Mouse (Mus musculus) liver, embryonic 12.5 days (tissue): ENCODE measurements around the gene Rnaseh2a. TPM values are rescaled to one million over a fixed set of nuclear protein-coding genes. Genes with fewer than 3 reads are reported as not detected.

Source experiments
- ATAC-seq: fragments of 200-750 bp; cut with Nextera tagmentation; 2 replicates; pipeline ENCODE4 v1.8.0; 2017; ENCODE audit warnings: moderate number of reproducible peaks, mild to moderate bottlenecking, moderate library complexity
- H3K27ac ChIP-seq: fragments of 300-500 bp; sonication (generic); 2 replicates; pipeline ENCODE4 v1.5.1; 2016; ENCODE audit warnings: mild to moderate bottlenecking
- H3K27me3 ChIP-seq: fragments of 300-500 bp; sonication (generic); replicated peaks from 2 replicates; pipeline ENCODE4 v1.6.1; 2016; ENCODE audit warnings: mild to moderate bottlenecking, moderate library complexity
- H3K36me3 ChIP-seq: fragments of 300-500 bp; sonication (generic); 2 replicates; pipeline ENCODE4 v1.6.1; 2016; ENCODE audit warnings: mild to moderate bottlenecking, moderate library complexity
- H3K4me1 ChIP-seq: fragments of 300-500 bp; sonication (generic); 2 replicates; pipeline ENCODE4 v1.6.1; 2016
- H3K4me2 ChIP-seq: fragments of 300-500 bp; sonication (generic); 2 replicates; pipeline ENCODE4 v1.6.1; 2016; ENCODE audit warnings: mild to moderate bottlenecking, moderate library complexity
- H3K4me3 ChIP-seq: fragments of 300-500 bp; sonication (generic); 2 replicates; pipeline ENCODE4 v1.5.1; 2016; ENCODE audit warnings: mild to moderate bottlenecking, moderate library complexity
- H3K9ac ChIP-seq: fragments of 300-500 bp; sonication (generic); 2 replicates; pipeline ENCODE4 v1.6.1; 2016; ENCODE audit warnings: mild to moderate bottlenecking, moderate library complexity
- H3K9me3 ChIP-seq: fragments of 300-500 bp; sonication (generic); replicated peaks from 2 replicates; pipeline ENCODE4 v1.6.1; 2016; ENCODE audit warnings: mild to moderate bottlenecking, moderate library complexity
- WGBS: fragments of 180-500 bp; shearing (Covaris S2); methylation state at CpG from one replicate; pipeline ENCODE4 v1.1.7; 2016; ENCODE audit not compliant: insufficient replicate concordance; 5-methylcytosine and 5-hydroxymethylcytosine counted together
- polyA plus RNA-seq: library from polyadenylated mRNA; unstranded; fragments of >200 nt; fragmentation: Nextera tagmentation; extraction: Ambion mirVana; gene quantifications from 2 replicates; pipeline ENCODE4 v1.2.1, GENCODE M21; 2016

Rnaseh2a gene
- 149 and 150 TPM in 2 replicates for polyA plus RNA-seq

DNA sequence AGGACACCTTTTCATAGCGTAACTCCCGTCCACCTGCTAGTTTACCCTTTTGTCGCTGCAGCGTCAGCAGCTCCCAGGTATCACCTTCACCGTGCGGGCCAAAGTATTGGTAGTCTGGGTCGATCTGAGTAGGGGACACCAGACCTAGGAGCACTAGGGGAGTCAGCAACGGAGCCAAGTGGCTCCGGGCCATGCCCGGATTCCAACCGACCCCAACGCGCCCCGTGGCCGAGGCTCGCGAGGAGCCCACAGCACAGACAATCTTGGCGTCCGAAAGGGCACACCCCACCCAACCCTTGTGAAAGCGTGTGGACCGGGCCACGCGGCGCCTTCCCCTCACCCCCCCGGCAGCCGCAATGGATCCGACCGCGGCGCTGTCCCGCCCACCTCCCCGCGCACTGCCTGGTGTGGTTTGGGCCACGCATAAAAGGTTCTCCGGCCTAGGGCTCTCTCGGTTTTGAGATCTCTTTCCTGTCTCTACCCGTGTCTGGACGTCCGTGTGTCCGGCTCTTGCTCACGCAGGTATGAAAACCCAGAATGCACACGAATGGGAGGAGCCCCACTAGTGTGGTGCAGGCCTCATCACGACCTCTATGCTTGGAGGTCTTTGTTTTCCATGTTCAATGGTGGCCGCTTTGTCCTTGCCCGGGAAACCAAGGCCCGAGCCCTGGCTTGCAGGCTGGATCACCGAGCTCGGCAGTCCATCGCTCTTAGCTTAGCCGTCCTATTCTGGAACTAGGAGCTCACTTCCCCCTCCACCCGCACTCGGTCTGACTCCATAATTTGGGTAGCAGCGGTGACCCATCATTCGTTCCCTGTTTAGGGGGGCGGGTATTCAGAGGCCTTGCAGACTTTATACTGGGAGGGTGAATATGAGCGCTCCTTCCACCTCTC lies at the start of gene Rnaseh2a, which contains the start of the genes Gm49661 and Prdx2:
Rnaseh2a (minus strand) TSS at position 527 of the 894 bp plus-strand sequence.
Gm49661 (minus strand) TSS at position 193 of the 894 bp plus-strand sequence.
Prdx2 (plus strand) TSS at position 347 of the 894 bp plus-strand sequence.
- under 1% methylated on average over 56 of the region's 56 CpGs for WGBS
- peaks cover 81% of the 10 kb centered on the region for H3K4me1 ChIP-seq
- H3K27ac ChIP-seq = peak within 1 kb of the TSS; percentile 97
- peak within 1 kb of the TSS; percentile 94 for H3K9ac ChIP-seq
- H3K9me3 ChIP-seq = no peaks in the 10 kb centered on the region
- ATAC-seq = peak; percentile 66
- no peaks in the 10 kb centered on the region for H3K27me3 ChIP-seq
- peak within 1 kb of the TSS; percentile 94 for H3K4me2 ChIP-seq
- peaks cover 44% of the 10 kb centered on the region for H3K36me3 ChIP-seq
- H3K4me3 ChIP-seq = peak within 1 kb of the TSS; percentile 81

DNA sequence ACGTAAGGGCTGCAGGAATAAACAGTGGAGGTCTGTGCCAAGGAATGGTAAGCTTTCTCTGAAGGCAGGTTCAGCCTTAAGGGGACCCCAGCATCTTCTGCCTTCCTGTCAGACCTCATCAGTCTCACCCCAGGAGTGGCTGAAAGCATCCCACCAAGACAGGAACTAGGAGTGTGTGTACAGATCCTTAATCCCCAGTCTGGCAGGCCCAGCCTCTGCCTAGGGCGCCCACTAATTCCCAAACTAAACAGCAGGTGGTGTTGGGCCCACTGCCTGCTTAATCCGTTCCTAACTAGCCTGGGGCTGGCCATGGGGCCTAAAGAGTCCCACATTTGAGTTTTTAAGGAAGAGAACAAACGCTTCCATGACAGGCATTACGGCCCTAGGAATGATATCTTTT lies 47.6 kb upstream of the Rnaseh2a start:
- H3K4me2 ChIP-seq = no peak overlapping the region
- no peaks in the 10 kb centered on the region for H3K9me3 ChIP-seq
- peaks cover 9% of the 10 kb centered on the region for H3K4me1 ChIP-seq
- H3K36me3 ChIP-seq = peaks cover 52% of the 10 kb centered on the region
- H3K9ac ChIP-seq = no peak overlapping the region
- WGBS = 69% methylated on average over 5 of the region's 5 CpGs
- no peak overlapping the region for H3K27ac ChIP-seq
- no peak for ATAC-seq
- H3K27me3 ChIP-seq = peaks cover 29% of the 10 kb centered on the region
- H3K4me3 ChIP-seq = no peak overlapping the region

DNA sequence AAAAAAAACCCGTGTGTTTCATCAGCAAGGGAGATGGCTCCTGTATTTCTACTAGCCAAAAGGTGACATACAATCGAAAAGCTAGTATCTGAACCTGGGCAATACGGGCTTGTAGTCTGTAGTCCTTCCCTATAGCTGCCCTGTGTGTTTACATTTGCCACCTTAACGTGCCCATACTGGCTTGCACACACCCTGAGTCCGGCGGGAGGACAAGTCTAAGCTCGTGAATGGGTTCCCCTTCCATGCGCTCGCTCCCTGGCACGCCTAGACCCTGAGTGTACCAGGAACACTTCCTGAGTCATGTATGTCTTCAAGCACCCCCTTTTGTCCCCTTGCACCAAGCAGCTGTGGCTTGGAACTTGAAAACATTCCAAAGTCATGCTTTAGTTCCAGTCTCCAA lies 47.2 kb upstream of the Rnaseh2a start:
- H3K9me3 ChIP-seq = no peaks in the 10 kb centered on the region
- no peak overlapping the region for H3K9ac ChIP-seq
- H3K4me2 ChIP-seq = no peak overlapping the region
- no peak overlapping the region for H3K4me3 ChIP-seq
- H3K27me3 ChIP-seq = peaks cover 34% of the 10 kb centered on the region
- WGBS = 64% methylated on average over 10 of the region's 10 CpGs
- no peak overlapping the region for H3K27ac ChIP-seq
- ATAC-seq = no peak
- peaks cover 9% of the 10 kb centered on the region for H3K4me1 ChIP-seq
- H3K36me3 ChIP-seq = peaks cover 47% of the 10 kb centered on the region

DNA sequence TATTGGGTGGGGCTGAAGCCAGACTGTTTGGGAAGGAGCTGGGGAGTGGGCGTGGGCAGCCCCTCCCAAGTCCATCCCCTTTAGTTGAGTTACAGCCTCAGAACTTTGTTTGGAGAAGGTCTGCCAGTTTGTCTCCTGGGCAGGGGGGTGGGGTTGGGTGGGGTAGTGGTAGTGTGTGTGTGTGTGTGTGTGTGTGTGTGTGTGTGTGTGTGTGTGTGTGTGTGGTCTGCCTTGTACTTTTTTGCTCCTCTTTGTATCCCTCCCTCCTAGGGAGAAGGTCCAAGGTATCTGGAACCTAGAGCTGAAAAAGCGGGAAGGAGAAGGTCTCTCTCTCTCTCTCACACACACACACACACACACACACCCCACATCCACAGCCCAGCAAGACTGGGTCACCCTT lies 44.9 kb upstream of the Rnaseh2a start, which contains the start of gene Best2:
Best2 (minus strand) TSS at position 101 of the 400 bp plus-strand sequence.
- Histone ChIP-seq H3K9ac (peak within 1 kb of the TSS; percentile 56), H3K4me2 (peak within 1 kb of the TSS; percentile 70), H3K9me3 (no peaks in the 10 kb centered on the region), H3K27me3 (peaks cover 55% of the 10 kb centered on the region), H3K27ac (no peak within 1 kb of the TSS), H3K4me3 (peak within 1 kb of the TSS; percentile 38), H3K36me3 (peaks cover 24% of the 10 kb centered on the region), H3K4me1 (peaks cover 13% of the 10 kb centered on the region)
- WGBS = 53% methylated on average over 1 of the region's 2 CpGs
- no peak for ATAC-seq

DNA sequence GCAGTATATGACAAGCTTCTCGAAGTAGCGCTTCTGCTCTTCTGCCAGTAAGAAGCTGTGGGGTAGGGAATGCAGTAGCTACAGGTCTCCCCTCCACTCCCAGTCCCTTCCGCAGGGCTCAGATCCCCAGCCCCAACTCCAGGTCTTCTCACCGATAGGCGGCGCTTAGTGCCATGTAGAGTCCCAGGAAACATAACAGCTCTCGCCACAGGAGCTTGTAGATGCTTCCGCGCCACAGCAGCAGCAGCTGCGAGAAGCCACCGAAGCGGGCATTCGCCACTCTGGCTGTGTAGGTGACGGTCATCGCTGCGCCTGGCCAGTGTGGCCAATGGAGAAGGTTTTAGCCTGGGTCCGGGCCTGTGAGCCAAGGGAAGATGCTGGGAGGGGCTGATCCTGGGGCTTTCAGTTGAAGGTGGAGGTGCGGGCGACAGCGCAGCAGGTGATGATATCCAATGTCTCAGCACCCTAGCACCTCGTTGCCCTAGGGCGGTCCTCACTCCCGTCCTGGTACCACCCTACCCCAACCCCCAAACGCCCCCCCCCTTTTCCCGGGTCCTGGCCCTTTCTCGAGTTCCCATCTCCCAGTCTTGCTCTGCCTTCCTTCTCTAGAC lies 43.8 kb upstream of the Rnaseh2a start:
- H3K36me3 ChIP-seq = peaks cover 13% of the 10 kb centered on the region
- peak overlapping the region; percentile 70 for H3K4me2 ChIP-seq
- peak overlapping the region; percentile 56 for H3K9ac ChIP-seq
- ATAC-seq = peak; percentile 45; the same call in 1 of the 2 replicates
- H3K4me3 ChIP-seq = peak overlapping the region; percentile 38
- H3K4me1 ChIP-seq = peaks cover 13% of the 10 kb centered on the region
- 5% methylated on average over 25 of the region's 26 CpGs for WGBS
- peaks cover 66% of the 10 kb centered on the region for H3K27me3 ChIP-seq
- H3K27ac ChIP-seq = no peak overlapping the region
- H3K9me3 ChIP-seq = no peaks in the 10 kb centered on the region

DNA sequence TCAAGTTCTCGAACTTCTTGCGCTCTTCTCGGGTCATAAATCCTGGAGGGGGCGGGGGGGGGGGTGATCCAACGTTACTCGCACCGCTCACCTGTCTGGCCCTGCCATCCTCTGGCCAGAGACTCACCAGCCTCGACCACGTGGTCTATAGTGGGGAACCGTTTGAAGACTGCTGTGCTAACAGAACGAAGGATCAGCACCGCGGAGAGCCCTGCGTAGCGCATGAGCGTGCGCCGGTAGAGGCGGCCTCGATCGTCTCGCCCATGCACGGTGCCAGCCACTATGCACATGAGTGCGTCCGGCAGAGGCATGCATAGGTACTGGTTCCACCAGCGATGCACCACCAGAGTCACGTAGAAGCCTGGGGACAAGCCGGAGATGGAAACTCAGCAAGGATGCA lies 41.7 kb upstream of the Rnaseh2a start:
- no peaks in the 10 kb centered on the region for H3K36me3 ChIP-seq
- ATAC-seq = no peak
- no peak overlapping the region; the same call in 1 of the 2 replicates for H3K9ac ChIP-seq
- no peak overlapping the region for H3K4me2 ChIP-seq
- H3K4me1 ChIP-seq = peaks cover 19% of the 10 kb centered on the region
- no peak overlapping the region for H3K27ac ChIP-seq
- H3K9me3 ChIP-seq = no peaks in the 10 kb centered on the region
- WGBS = 12% methylated on average over 28 of the region's 28 CpGs
- H3K4me3 ChIP-seq = no peak overlapping the region
- peaks cover 83% of the 10 kb centered on the region for H3K27me3 ChIP-seq

DNA sequence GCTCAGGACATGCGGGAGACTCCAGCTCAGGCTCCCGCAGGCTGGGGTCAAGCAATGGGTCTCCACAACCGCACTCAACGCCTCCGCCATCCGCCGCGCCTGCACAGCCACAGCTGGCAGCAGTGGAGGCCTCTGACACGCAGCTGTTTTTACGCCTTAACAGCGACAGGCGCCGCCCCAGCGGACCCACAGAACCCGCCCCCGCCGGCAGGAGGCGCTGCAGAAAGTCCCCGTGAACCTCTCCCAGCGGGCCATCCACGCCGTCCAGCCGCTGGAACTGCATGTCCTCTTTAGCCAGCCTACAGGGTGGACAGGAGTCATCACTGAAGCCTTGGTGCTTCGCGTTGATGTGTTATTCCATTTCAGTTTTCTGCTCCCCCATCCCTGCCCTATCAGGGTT lies 38.1 kb upstream of the Rnaseh2a start:
- no peak; the same call in 1 of the 2 replicates for ATAC-seq
- H3K4me3 ChIP-seq = no peak overlapping the region
- H3K27ac ChIP-seq = no peak overlapping the region

DNA sequence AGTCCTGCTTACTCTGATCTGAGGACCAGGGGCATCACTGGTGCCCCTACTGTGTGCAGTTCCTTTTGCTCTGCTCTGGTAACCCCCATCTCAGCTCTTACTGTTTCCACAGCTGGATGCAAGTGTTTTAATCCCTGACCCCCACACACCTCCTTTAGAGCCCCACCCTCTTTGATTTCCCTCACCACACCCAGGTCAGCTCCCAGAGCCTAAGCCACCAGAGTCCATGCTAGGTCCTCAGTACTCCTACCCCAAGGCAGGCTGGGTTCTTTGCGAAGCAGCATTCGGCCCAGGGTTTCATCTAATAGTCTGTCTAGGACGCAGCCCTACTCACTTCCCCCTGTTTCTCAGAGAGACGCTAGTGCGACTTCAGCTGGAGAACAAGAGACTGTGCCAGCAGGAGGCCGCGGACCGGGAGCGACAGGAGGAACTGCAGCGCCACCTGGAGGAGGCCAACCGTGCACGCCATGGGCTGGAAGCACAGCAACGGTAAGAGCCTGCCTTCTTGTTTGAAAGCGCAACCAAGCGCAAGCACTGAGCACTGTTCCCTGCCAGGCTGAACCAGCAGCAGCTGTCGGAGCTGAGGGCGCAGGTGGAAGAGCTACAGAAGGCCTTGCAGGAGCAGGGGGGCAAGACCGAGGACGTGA lies 28.2 kb upstream of the Rnaseh2a start:
- WGBS = 8% methylated on average over 19 of the region's 19 CpGs
- Histone ChIP-seq H3K9me3 (no peaks in the 10 kb centered on the region), H3K27ac (no peak overlapping the region), H3K4me1 (peaks cover 26% of the 10 kb centered on the region), H3K9ac (no peak overlapping the region), H3K27me3 (peaks cover 17% of the 10 kb centered on the region), H3K36me3 (peaks cover 15% of the 10 kb centered on the region), H3K4me2 (peak overlapping the region; percentile 39), H3K4me3 (no peak overlapping the region)
- peak; percentile 76 for ATAC-seq

More for the DNA sequence above, 38.1 kb upstream of the Rnaseh2a start:
- H3K9ac ChIP-seq = no peak overlapping the region
- H3K9me3 ChIP-seq = no peaks in the 10 kb centered on the region
- WGBS = 17% methylated on average over 25 of the region's 25 CpGs
- peaks cover 12% of the 10 kb centered on the region for H3K4me1 ChIP-seq
- H3K4me2 ChIP-seq = peak overlapping the region; percentile 10; the same call in 1 of the 2 replicates
- peaks cover 68% of the 10 kb centered on the region for H3K27me3 ChIP-seq
- H3K36me3 ChIP-seq = 0 out of 2 replicates have a peak, but pooled peaks cover 2% of the 10 kb centered on the region

DNA sequence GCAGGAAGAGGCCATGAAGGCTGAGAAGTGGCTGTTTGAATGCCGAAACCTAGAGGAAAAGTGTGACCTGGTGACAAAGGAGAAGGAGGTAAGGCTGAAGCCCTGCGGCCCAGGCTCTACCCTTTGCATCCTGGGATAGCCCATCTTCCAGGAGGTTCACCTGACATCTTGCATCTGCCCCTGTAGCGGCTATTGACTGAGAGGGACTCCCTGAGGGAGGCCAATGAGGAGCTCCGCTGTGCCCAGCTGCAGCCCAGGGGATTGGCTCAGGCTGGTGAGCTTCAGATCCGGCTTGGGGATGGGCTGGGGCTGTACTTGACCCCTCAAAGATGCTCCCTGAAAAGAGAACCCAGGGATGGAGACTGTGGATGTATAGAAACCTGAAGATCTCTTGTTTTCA lies 27.4 kb upstream of the Rnaseh2a start:
- Histone ChIP-seq H3K4me3 (no peak overlapping the region), H3K4me2 (no peak overlapping the region), H3K9ac (no peak overlapping the region), H3K27me3 (peaks cover 17% of the 10 kb centered on the region), H3K36me3 (peaks cover 13% of the 10 kb centered on the region), H3K27ac (no peak overlapping the region), H3K4me1 (peaks cover 21% of the 10 kb centered on the region), H3K9me3 (no peaks in the 10 kb centered on the region)
- WGBS = 83% methylated on average over 5 of the region's 5 CpGs
- no peak for ATAC-seq

DNA sequence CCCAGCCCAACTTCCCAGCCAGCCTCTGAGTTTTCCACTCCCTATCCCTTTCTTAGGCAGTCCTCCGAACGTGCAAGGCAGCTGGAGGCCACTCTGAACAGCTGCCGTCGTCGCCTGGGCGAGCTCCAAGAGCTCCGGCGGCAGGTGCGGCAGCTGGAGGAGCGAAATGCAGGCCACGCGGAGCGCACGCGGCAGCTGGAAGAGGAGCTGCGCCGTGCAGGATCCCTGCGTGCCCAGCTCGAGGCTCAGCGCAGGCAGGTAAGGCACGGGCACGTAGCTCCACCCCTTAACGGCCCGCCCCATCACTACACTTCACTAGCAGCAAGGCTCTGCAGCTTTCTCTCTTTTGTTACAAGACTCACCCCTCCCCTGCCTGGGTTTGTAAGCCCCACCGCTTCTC lies 26.1 kb upstream of the Rnaseh2a start:
- WGBS = 47% methylated on average over 25 of the region's 25 CpGs
- ATAC-seq = no peak
- Histone ChIP-seq H3K4me2 (no peak overlapping the region), H3K9ac (no peak overlapping the region), H3K4me1 (peaks cover 31% of the 10 kb centered on the region), H3K36me3 (peaks cover 13% of the 10 kb centered on the region), H3K27ac (no peak overlapping the region), H3K9me3 (no peaks in the 10 kb centered on the region), H3K27me3 (peaks cover 17% of the 10 kb centered on the region), H3K4me3 (no peak overlapping the region)

DNA sequence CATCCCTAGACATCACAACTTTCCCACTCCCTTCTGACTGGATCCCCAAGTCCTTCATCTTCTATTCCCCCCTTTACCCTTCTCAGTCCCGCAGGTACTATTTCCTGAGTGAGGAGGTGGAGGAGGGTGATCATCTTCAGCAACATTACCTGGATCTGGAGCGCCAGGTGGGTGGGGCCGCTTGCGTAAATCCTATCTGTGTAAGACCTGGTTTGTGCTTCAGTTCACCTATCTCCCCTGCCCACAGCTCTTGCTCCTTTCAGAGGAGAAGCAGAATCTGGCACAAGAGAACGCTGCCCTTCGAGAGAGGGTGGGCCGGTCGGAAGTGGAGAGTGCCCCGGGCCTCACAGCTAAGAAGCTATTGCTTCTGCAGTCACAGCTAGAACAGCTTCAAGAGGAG lies 24.8 kb upstream of the Rnaseh2a start:
- peaks cover 17% of the 10 kb centered on the region for H3K27me3 ChIP-seq
- no peak overlapping the region for H3K4me3 ChIP-seq
- H3K4me2 ChIP-seq = no peak overlapping the region
- H3K9ac ChIP-seq = no peak overlapping the region
- H3K36me3 ChIP-seq = peaks cover 13% of the 10 kb centered on the region
- H3K27ac ChIP-seq = no peak overlapping the region
- ATAC-seq = no peak
- WGBS = 88% methylated on average over 9 of the region's 9 CpGs
- H3K4me1 ChIP-seq = peaks cover 35% of the 10 kb centered on the region
- no peaks in the 10 kb centered on the region for H3K9me3 ChIP-seq
